In the genomic region with DNA sequence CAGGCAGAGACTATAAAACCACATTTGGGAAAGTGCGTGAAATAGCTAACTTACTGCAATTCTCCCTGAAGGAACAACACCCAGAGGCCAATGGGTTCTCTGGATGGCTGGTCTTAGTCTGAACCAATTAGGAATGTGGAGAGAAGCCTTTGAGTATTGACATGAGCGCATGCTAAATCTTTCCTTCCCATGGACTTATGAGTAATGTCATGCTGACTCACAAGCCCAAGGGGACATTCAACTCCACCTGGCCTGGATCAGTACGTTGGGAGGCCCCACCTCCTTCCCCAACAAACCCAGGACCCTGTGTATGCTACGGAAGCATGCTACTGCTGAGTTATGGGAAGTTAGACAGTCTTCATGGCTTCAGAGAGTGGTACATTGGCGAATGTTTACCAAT, we compare ENCODE assay signal across 25 mouse cellular contexts.
A peak's percentile ranks its signal among the peaks of the same experiment; 100 is the strongest.
DNase-seq lines count a peak whose midpoint lies in the region; ATAC-seq and TF ChIP-seq lines count a peak whose summit lies in the region.
"Had no signal": no experiment of that assay in that cellular context is flagged by ENCODE, and none has a peak within 500 bp of the region (broad histone marks: within the 10 kb centered on the region; RNA-seq: fewer than 3 reads in every experiment).

No protein-coding gene starts in this region.

- no peak for TF ChIP-seq CTCF in hindbrain, postnatal 0 days (IDR thresholded peaks at IDR 0.05; ENCODE audit: low read depth)

- no peak overlapping the region for H3K27ac ChIP-seq in embryonic facial prominence, embryonic 14.5 days (replicated peaks; ENCODE audit: low read depth, low read length)
- no peak overlapping the region for H3K27ac ChIP-seq in embryonic facial prominence, embryonic 10.5 days (replicated peaks)
- H3K27ac ChIP-seq in embryonic facial prominence, embryonic 15.5 days (replicated peaks) = no peak overlapping the region
- no peak overlapping the region for H3K27ac ChIP-seq in hindbrain, postnatal 0 days
- H3K27ac ChIP-seq: embryonic facial prominence, embryonic 13.5 days; heart, adult 2 months; heart, embryonic 10.5 days; heart, embryonic 13.5 days; hindbrain, embryonic 12.5 days; hindbrain, embryonic 15.5 days; intestine, embryonic 15.5 days had no signal

- no peaks in the 10 kb centered on the region for H3K9me3 ChIP-seq in embryonic facial prominence, embryonic 14.5 days (ENCODE audit: control insufficient read depth, low read length)
- no peaks in the 10 kb centered on the region for H3K9me3 ChIP-seq in embryonic facial prominence, embryonic 10.5 days
- H3K9me3 ChIP-seq in embryonic facial prominence, embryonic 15.5 days (replicated peaks) = no peaks in the 10 kb centered on the region
- H3K9me3 ChIP-seq in hindbrain, postnatal 0 days (ENCODE audit: low read length) = no peaks in the 10 kb centered on the region
- H3K9me3 ChIP-seq: embryonic facial prominence, embryonic 13.5 days; heart, embryonic 10.5 days; heart, embryonic 13.5 days; hindbrain, embryonic 12.5 days; hindbrain, embryonic 15.5 days; intestine, embryonic 15.5 days had no signal

- H3K36me3 ChIP-seq in embryonic facial prominence, embryonic 14.5 days (ENCODE audit: control insufficient read depth, insufficient read depth, low read length) = no peaks in the 10 kb centered on the region
- no peaks in the 10 kb centered on the region for H3K36me3 ChIP-seq in embryonic facial prominence, embryonic 10.5 days (replicated peaks)
- H3K36me3 ChIP-seq in embryonic facial prominence, embryonic 15.5 days = no peaks in the 10 kb centered on the region
- no peaks in the 10 kb centered on the region for H3K36me3 ChIP-seq in hindbrain, postnatal 0 days (ENCODE audit: insufficient read depth, low read length)
- H3K36me3 ChIP-seq: embryonic facial prominence, embryonic 13.5 days; heart, embryonic 10.5 days; heart, embryonic 13.5 days; hindbrain, embryonic 12.5 days; hindbrain, embryonic 15.5 days; intestine, embryonic 15.5 days had no signal

- no peak overlapping the region for H3K9ac ChIP-seq in embryonic facial prominence, embryonic 14.5 days (ENCODE audit: low read depth, low read length)
- H3K9ac ChIP-seq in embryonic facial prominence, embryonic 15.5 days = no peak overlapping the region
- H3K9ac ChIP-seq in hindbrain, postnatal 0 days (replicated peaks; ENCODE audit: low read length) = no peak overlapping the region
- H3K9ac ChIP-seq: embryonic facial prominence, embryonic 13.5 days; forebrain, postnatal 0 days; heart, embryonic 13.5 days; hindbrain, embryonic 12.5 days; hindbrain, embryonic 15.5 days; intestine, embryonic 15.5 days had no signal

- H3K27me3 ChIP-seq in embryonic facial prominence, embryonic 14.5 days (replicated peaks; ENCODE audit: control insufficient read depth, insufficient read depth, low read length) = no peaks in the 10 kb centered on the region
- no peaks in the 10 kb centered on the region; the same call in 1 of the 2 replicates for H3K27me3 ChIP-seq in embryonic facial prominence, embryonic 10.5 days (replicated peaks; ENCODE audit: low read depth, poor library complexity, severe bottlenecking)
- H3K27me3 ChIP-seq in embryonic facial prominence, embryonic 15.5 days = no peaks in the 10 kb centered on the region
- no peaks in the 10 kb centered on the region for H3K27me3 ChIP-seq in hindbrain, postnatal 0 days (ENCODE audit: insufficient read depth, low read length)
- H3K27me3 ChIP-seq: embryonic facial prominence, embryonic 13.5 days; heart, embryonic 13.5 days; hindbrain, embryonic 12.5 days; hindbrain, embryonic 15.5 days; intestine, embryonic 15.5 days had no signal

- H3K4me1 ChIP-seq in embryonic facial prominence, embryonic 14.5 days (ENCODE audit: control insufficient read depth, insufficient read depth, low read length) = peaks cover 14% of the 10 kb centered on the region; the same call in 1 of the 2 replicates
- peaks cover 28% of the 10 kb centered on the region for H3K4me1 ChIP-seq in embryonic facial prominence, embryonic 10.5 days
- peaks cover 7% of the 10 kb centered on the region for H3K4me1 ChIP-seq in embryonic facial prominence, embryonic 15.5 days
- peaks cover 6% of the 10 kb centered on the region; the same call in 1 of the 2 replicates for H3K4me1 ChIP-seq in hindbrain, postnatal 0 days (ENCODE audit: insufficient read depth, low read length)

- H3K4me2 ChIP-seq in embryonic facial prominence, embryonic 14.5 days (ENCODE audit: low read depth, low read length) = no peak overlapping the region
- no peak overlapping the region for H3K4me2 ChIP-seq in embryonic facial prominence, embryonic 15.5 days (replicated peaks)
- no peak overlapping the region for H3K4me2 ChIP-seq in hindbrain, postnatal 0 days (ENCODE audit: low read depth, low read length)
- H3K4me2 ChIP-seq: embryonic facial prominence, embryonic 13.5 days; heart, embryonic 13.5 days; hindbrain, embryonic 12.5 days; hindbrain, embryonic 15.5 days; intestine, embryonic 15.5 days had no signal

- WGBS in embryonic facial prominence, embryonic 14.5 days = 72% methylated on average over 5 of the region's 5 CpGs
- 84% methylated on average over 5 of the region's 5 CpGs for WGBS in embryonic facial prominence, embryonic 10.5 days
- 68% methylated on average over 5 of the region's 5 CpGs for WGBS in embryonic facial prominence, embryonic 15.5 days
- 88% methylated on average over 5 of the region's 5 CpGs for WGBS in hindbrain, postnatal 0 days

- ATAC-seq in embryonic facial prominence, embryonic 14.5 days (ENCODE audit: low read depth) = peak; percentile 61; the same call in 1 of the 2 replicates
- peak; percentile 53; the same call in 1 of the 2 replicates for ATAC-seq in embryonic facial prominence, embryonic 15.5 days (ENCODE audit: insufficient number of reproducible peaks, low FRiP score, low TSS enrichment, low read depth)
- no peak for ATAC-seq in hindbrain, postnatal 0 days
- ATAC-seq: activated CD4-positive, CD25-positive, alpha-beta regulatory T cell, adult 4 months; CD4-positive, CD25-positive, alpha-beta regulatory T cell, adult 4 months; forebrain, embryonic 14.5 days; forebrain, postnatal 0 days; intestine, embryonic 15.5 days had no signal

- peak; percentile 38 for DNase-seq in embryonic facial prominence, embryonic 14.5 days (ENCODE audit: low spot score)
- no peak for DNase-seq in embryonic facial prominence, embryonic 10.5 days (ENCODE audit: low spot score)
- peak; percentile 33 for DNase-seq in 3T3-L1 (ENCODE audit: low read depth, low spot score)
- no peak for DNase-seq in frontal cortex, postnatal 14 days (ENCODE audit: low spot score in 2 of 2)
- DNase-seq in hindbrain, postnatal 0 days (ENCODE audit: low spot score) = no peak
- DNase-seq: adrenal gland, adult 8-10 months; adrenal gland, postnatal 25 days; cerebellum, adult 11 months; cerebellum, adult 2 months; cerebellum, adult 9-11 months; cerebellum, postnatal 25 days; forebrain, postnatal 0 days; gastrocnemius, postnatal 25 days; heart, adult 2 months; kidney, adult 11 months had no signal

- no peak overlapping the region for H3K4me3 ChIP-seq in embryonic facial prominence, embryonic 14.5 days (ENCODE audit: low read depth, low read length)
- no peak overlapping the region for H3K4me3 ChIP-seq in embryonic facial prominence, embryonic 10.5 days
- no peak overlapping the region for H3K4me3 ChIP-seq in embryonic facial prominence, embryonic 15.5 days (replicated peaks)
- H3K4me3 ChIP-seq in hindbrain, postnatal 0 days (ENCODE audit: low read length) = no peak overlapping the region
- H3K4me3 ChIP-seq: embryonic facial prominence, embryonic 13.5 days; heart, adult 2 months; heart, embryonic 10.5 days; heart, embryonic 13.5 days; hindbrain, embryonic 12.5 days; hindbrain, embryonic 15.5 days; intestine, embryonic 15.5 days had no signal

Comparison
In these comparisons a context has a peak if more than half of its experiments do, and no peak if none do; other contexts are left out.
1. DNase-seq: peak in embryonic facial prominence, embryonic 14.5 days (single experiment) and 3T3-L1 (single experiment); none in embryonic facial prominence, embryonic 10.5 days (single experiment), frontal cortex, postnatal 14 days (0 of 2) and hindbrain, postnatal 0 days (single experiment).